Mouse (Mus musculus): ENCODE results near the gene Map1s. TPM values are rescaled to one million over a fixed set of nuclear protein-coding genes. Genes with fewer than 3 reads are reported as not detected.
A peak's percentile ranks its signal among the peaks of the same experiment; 100 is the strongest.

Map1s gene
- polyA plus RNA-seq, 1 experiment = 32.8 TPM

DNA sequence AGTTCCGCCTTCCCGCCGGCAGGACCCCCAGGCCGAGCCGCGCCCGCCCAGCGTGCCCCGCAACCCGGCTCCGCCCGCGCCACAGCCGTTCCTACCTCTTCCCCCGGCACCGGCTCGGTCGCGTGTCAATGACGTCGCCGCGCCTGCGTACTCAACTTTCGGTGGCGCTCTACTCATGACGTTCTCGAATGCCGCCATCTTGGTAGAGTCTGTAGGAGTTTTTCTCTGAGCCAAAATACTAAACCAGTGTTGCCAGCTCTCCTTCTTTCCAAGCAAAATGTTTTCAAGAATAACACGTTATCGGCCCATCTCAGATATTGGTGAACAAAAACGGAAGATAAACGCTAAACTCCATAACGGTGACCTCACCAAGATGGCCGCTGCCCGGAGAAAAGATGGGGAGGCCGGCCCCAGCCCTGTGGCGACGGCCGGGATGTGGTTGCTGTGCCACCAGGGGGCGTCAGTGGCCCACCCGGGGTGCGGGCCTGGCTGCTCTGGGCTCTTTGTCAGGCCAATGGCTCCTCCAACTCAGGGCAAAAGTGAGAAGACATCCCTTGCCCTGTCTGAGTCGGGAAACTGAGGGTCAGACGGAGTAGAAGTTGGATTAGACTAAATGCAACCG is 32.3 kb upstream of the Map1s start, which contains the start of gene Ccdc124:
Gene Ccdc124, minus strand, starts transcription at position 572 of the 622 bp plus-strand sequence.
- peak within 1 kb of the TSS; percentile 85 for H3K27ac ChIP-seq (ENCODE audit: insufficient read depth, low read length)
- TF ChIP-seq POLR2A (IDR thresholded peaks at IDR 0.05; ENCODE audit: insufficient read depth, low read length) (no peak), EP300 (IDR thresholded peaks at IDR 0.05; ENCODE audit: insufficient read depth, low read depth, low read length) (no peak), CTCF (IDR thresholded peaks at IDR 0.05; ENCODE audit: low read depth, low read length) (peak; percentile 85)
- H3K4me1 ChIP-seq (ENCODE audit: control insufficient read depth, insufficient read depth, low read length) = peaks cover 4% of the 10 kb centered on the region

GRCm38 (mm10) chr8:70874441-70874840 is 31.3 kb upstream of the Map1s start:
- H3K4me1 ChIP-seq (ENCODE audit: control insufficient read depth, insufficient read depth, low read length) = peaks cover 8% of the 10 kb centered on the region
- peak overlapping the region; percentile 8; the same call in 1 of the 2 replicates for H3K4me3 ChIP-seq (ENCODE audit: low read depth, low read length)
- peak overlapping the region; percentile 80 for H3K9ac ChIP-seq (ENCODE audit: low read depth, poor library complexity, severe bottlenecking)
- peak overlapping the region; percentile 42 for H3K27ac ChIP-seq (ENCODE audit: insufficient read depth, low read length)
- no peaks in the 10 kb centered on the region for H3K36me3 ChIP-seq (ENCODE audit: control insufficient read depth, insufficient read depth, low read length, poor library complexity, severe bottlenecking)
- TF ChIP-seq POLR2A (IDR thresholded peaks at IDR 0.05; ENCODE audit: insufficient read depth, low read length) (no peak), CTCF (IDR thresholded peaks at IDR 0.05; ENCODE audit: low read depth, low read length) (no peak), EP300 (IDR thresholded peaks at IDR 0.05; ENCODE audit: insufficient read depth, low read depth, low read length) (no peak)
- no peaks in the 10 kb centered on the region for H3K9me3 ChIP-seq (replicated peaks; ENCODE audit: control insufficient read depth, insufficient read depth, low read length, poor library complexity, severe bottlenecking)
- no peaks in the 10 kb centered on the region for H3K27me3 ChIP-seq (ENCODE audit: control insufficient read depth, insufficient read depth, low read length, poor library complexity, severe bottlenecking)

More for the DNA sequence above, 32.3 kb upstream of the Map1s start, which contains the start of gene Ccdc124:
- Histone ChIP-seq H3K27me3 (ENCODE audit: control insufficient read depth, insufficient read depth, low read length, poor library complexity, severe bottlenecking) (no peaks in the 10 kb centered on the region), H3K36me3 (ENCODE audit: control insufficient read depth, insufficient read depth, low read length, poor library complexity, severe bottlenecking) (no peaks in the 10 kb centered on the region), H3K9me3 (replicated peaks; ENCODE audit: control insufficient read depth, insufficient read depth, low read length, poor library complexity, severe bottlenecking) (no peaks in the 10 kb centered on the region), H3K9ac (ENCODE audit: low read depth, poor library complexity, severe bottlenecking) (peak within 1 kb of the TSS; percentile 80), H3K4me3 (ENCODE audit: low read depth, low read length) (peak within 1 kb of the TSS; percentile 88)

GRCm38 (mm10) chr8:70876382-70876781 is 29.4 kb upstream of the Map1s start:
- TF ChIP-seq EP300 (IDR thresholded peaks at IDR 0.05; ENCODE audit: insufficient read depth, low read depth, low read length) = 0 out of 2 replicates have a peak, but pooled peaks have one; percentile 2
- no peak for TF ChIP-seq POLR2A (IDR thresholded peaks at IDR 0.05; ENCODE audit: insufficient read depth, low read length)
- no peaks in the 10 kb centered on the region for H3K9me3 ChIP-seq (replicated peaks; ENCODE audit: control insufficient read depth, insufficient read depth, low read length, poor library complexity, severe bottlenecking)

GRCm38 (mm10) chr8:70878178-70878577 is 27.6 kb upstream of the Map1s start:
- Histone ChIP-seq H3K4me3 (ENCODE audit: low read depth, low read length) (no peak overlapping the region), H3K27me3 (ENCODE audit: control insufficient read depth, insufficient read depth, low read length, poor library complexity, severe bottlenecking) (no peaks in the 10 kb centered on the region), H3K9ac (ENCODE audit: low read depth, poor library complexity, severe bottlenecking) (no peak overlapping the region), H3K27ac (ENCODE audit: insufficient read depth, low read length) (peak overlapping the region; percentile 5; the same call in 1 of the 2 replicates), H3K36me3 (ENCODE audit: control insufficient read depth, insufficient read depth, low read length, poor library complexity, severe bottlenecking) (no peaks in the 10 kb centered on the region), H3K9me3 (replicated peaks; ENCODE audit: control insufficient read depth, insufficient read depth, low read length, poor library complexity, severe bottlenecking) (no peaks in the 10 kb centered on the region), H3K4me1 (ENCODE audit: control insufficient read depth, insufficient read depth, low read length) (peaks cover 10% of the 10 kb centered on the region)
- no peak for TF ChIP-seq EP300 (IDR thresholded peaks at IDR 0.05; ENCODE audit: insufficient read depth, low read depth, low read length)
- TF ChIP-seq POLR2A (IDR thresholded peaks at IDR 0.05; ENCODE audit: insufficient read depth, low read length) = no peak
- no peak for TF ChIP-seq CTCF (IDR thresholded peaks at IDR 0.05; ENCODE audit: low read depth, low read length)

More at GRCm38 (mm10) chr8:70876382-70876781, 29.4 kb upstream of the Map1s start:
- Histone ChIP-seq H3K27me3 (ENCODE audit: control insufficient read depth, insufficient read depth, low read length, poor library complexity, severe bottlenecking) (no peaks in the 10 kb centered on the region), H3K4me1 (ENCODE audit: control insufficient read depth, insufficient read depth, low read length) (peaks cover 14% of the 10 kb centered on the region), H3K36me3 (ENCODE audit: control insufficient read depth, insufficient read depth, low read length, poor library complexity, severe bottlenecking) (no peaks in the 10 kb centered on the region), H3K27ac (ENCODE audit: insufficient read depth, low read length) (peak overlapping the region; percentile 12; the same call in 1 of the 2 replicates), H3K9ac (ENCODE audit: low read depth, poor library complexity, severe bottlenecking) (no peak overlapping the region), H3K4me3 (ENCODE audit: low read depth, low read length) (no peak overlapping the region)

- no peaks in the 10 kb centered on the region for H3K27me3 ChIP-seq (ENCODE audit: control insufficient read depth, insufficient read depth, low read length, poor library complexity, severe bottlenecking)
- H3K9ac ChIP-seq (ENCODE audit: low read depth, poor library complexity, severe bottlenecking) = no peak overlapping the region
- H3K4me3 ChIP-seq (ENCODE audit: low read depth, low read length) = no peak overlapping the region
- H3K9me3 ChIP-seq (replicated peaks; ENCODE audit: control insufficient read depth, insufficient read depth, low read length, poor library complexity, severe bottlenecking) = no peaks in the 10 kb centered on the region
- H3K36me3 ChIP-seq (ENCODE audit: control insufficient read depth, insufficient read depth, low read length, poor library complexity, severe bottlenecking) = no peaks in the 10 kb centered on the region
- peak overlapping the region; percentile 48 for H3K27ac ChIP-seq (ENCODE audit: insufficient read depth, low read length)
- no peak for TF ChIP-seq CTCF (IDR thresholded peaks at IDR 0.05; ENCODE audit: low read depth, low read length)
- TF ChIP-seq POLR2A (IDR thresholded peaks at IDR 0.05; ENCODE audit: insufficient read depth, low read length) = no peak
- no peak for TF ChIP-seq EP300 (IDR thresholded peaks at IDR 0.05; ENCODE audit: insufficient read depth, low read depth, low read length)
- peaks cover 10% of the 10 kb centered on the region for H3K4me1 ChIP-seq (ENCODE audit: control insufficient read depth, insufficient read depth, low read length)
These were observed 26.2 kb upstream of the Map1s start for GRCm38 (mm10) chr8:70879500-70879899.

DNA sequence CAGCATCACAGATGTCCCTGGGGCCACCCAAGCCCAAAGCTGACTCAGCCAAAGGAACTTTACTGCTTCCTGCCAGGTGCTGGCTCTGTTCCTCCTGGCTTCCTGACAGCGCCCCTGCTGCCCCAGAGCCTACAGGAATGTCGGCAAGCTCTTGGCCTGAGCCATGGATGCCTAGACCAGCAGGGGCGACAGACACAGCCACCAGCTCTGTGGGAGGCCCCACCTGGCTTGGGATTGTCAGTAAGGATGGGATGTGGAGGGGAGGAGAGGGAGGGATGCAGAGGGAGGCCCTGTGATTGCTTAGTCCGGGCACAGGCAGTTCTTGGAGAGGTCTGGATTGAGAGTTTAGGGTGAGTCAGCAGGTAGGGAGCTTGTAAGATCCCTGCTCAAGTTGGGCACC is 25.6 kb upstream of the Map1s start:
- Histone ChIP-seq H3K9ac (ENCODE audit: low read depth, poor library complexity, severe bottlenecking) (peak overlapping the region; percentile 6), H3K4me3 (ENCODE audit: low read depth, low read length) (peak overlapping the region; percentile 4), H3K9me3 (replicated peaks; ENCODE audit: control insufficient read depth, insufficient read depth, low read length, poor library complexity, severe bottlenecking) (no peaks in the 10 kb centered on the region), H3K4me1 (ENCODE audit: control insufficient read depth, insufficient read depth, low read length) (peaks cover 14% of the 10 kb centered on the region), H3K27me3 (ENCODE audit: control insufficient read depth, insufficient read depth, low read length, poor library complexity, severe bottlenecking) (no peaks in the 10 kb centered on the region), H3K27ac (ENCODE audit: insufficient read depth, low read length) (peak overlapping the region; percentile 48), H3K36me3 (ENCODE audit: control insufficient read depth, insufficient read depth, low read length, poor library complexity, severe bottlenecking) (no peaks in the 10 kb centered on the region)
- 0 out of 2 replicates have a peak, but pooled peaks have one; percentile 12 for TF ChIP-seq EP300 (IDR thresholded peaks at IDR 0.05; ENCODE audit: insufficient read depth, low read depth, low read length)
- peak; percentile 5 for TF ChIP-seq POLR2A (IDR thresholded peaks at IDR 0.05; ENCODE audit: insufficient read depth, low read length)
- TF ChIP-seq CTCF (IDR thresholded peaks at IDR 0.05; ENCODE audit: low read depth, low read length) = no peak
